Mouse (Mus musculus) kidney, embryonic 15.5 days (tissue): Measurements from ENCODE around the gene Tns3. TPM values are rescaled to one million over a fixed set of nuclear protein-coding genes. Genes with fewer than 3 reads are reported as not detected.

Experiments
- ATAC-seq: fragments of 200-750 bp; cut with Nextera tagmentation; replicated peaks from 2 replicates; pipeline ENCODE4 v1.8.0; 2017; ENCODE audit warnings: moderate TSS enrichment; ENCODE audit not compliant: low FRiP score
- H3K27ac ChIP-seq: fragments of 300-500 bp; sonication (generic); 2 replicates; pipeline ENCODE4 v1.5.1; 2015; ENCODE audit warnings: mild to moderate bottlenecking, inconsistent platforms
- H3K27me3 ChIP-seq: fragments of 300-500 bp; sonication (generic); 2 replicates; pipeline ENCODE4 v1.6.1; 2015; ENCODE audit warnings: inconsistent platforms
- H3K36me3 ChIP-seq: fragments of 300-500 bp; sonication (generic); 2 replicates; pipeline ENCODE4 v1.6.1; 2015; ENCODE audit warnings: inconsistent platforms
- H3K4me1 ChIP-seq: fragments of 300-500 bp; sonication (generic); 2 replicates; pipeline ENCODE4 v1.6.1; 2015; ENCODE audit warnings: inconsistent platforms
- H3K4me2 ChIP-seq: fragments of 300-500 bp; sonication (generic); 2 replicates; pipeline ENCODE4 v1.6.1; 2015; ENCODE audit warnings: moderate library complexity, mild to moderate bottlenecking, inconsistent platforms
- H3K4me3 ChIP-seq: fragments of 300-500 bp; sonication (generic); replicated peaks from 2 replicates; pipeline ENCODE4 v1.5.1; 2015; ENCODE audit warnings: mild to moderate bottlenecking, inconsistent platforms
- H3K9ac ChIP-seq: fragments of 300-500 bp; sonication (generic); 2 replicates; pipeline ENCODE4 v1.6.1; 2015; ENCODE audit warnings: mild to moderate bottlenecking, inconsistent platforms
- H3K9me3 ChIP-seq: fragments of 300-500 bp; sonication (generic); replicated peaks from 2 replicates; pipeline ENCODE4 v1.6.1; 2016; ENCODE audit warnings: inconsistent platforms
- WGBS: fragments of 180-500 bp; shearing (Covaris S2); methylation state at CpG from one replicate; pipeline ENCODE4 v1.1.7; 2015; ENCODE audit warnings: mixed read lengths; 5-methylcytosine and 5-hydroxymethylcytosine counted together
- polyA plus RNA-seq: library from polyadenylated mRNA; unstranded; fragments of >200 nt; fragmentation: Nextera tagmentation; extraction: Ambion mirVana; gene quantifications from 2 replicates; pipeline ENCODE4 v1.2.1, GENCODE M21; 2015

The Tns3 gene
- polyA plus RNA-seq, 1 experiment from 2014 or later = 27.7 TPM

GRCm38 (mm10) chr11:8583137-8583536 lies 81.2 kb downstream of the Tns3 start:
- no peak overlapping the region for H3K27ac ChIP-seq

GRCm38 (mm10) chr11:8582101-8582920 lies 82.0 kb downstream of the Tns3 start:
- WGBS = 81% methylated on average over 10 of the region's 10 CpGs
- H3K27ac ChIP-seq = no peak overlapping the region

More at GRCm38 (mm10) chr11:8583137-8583536, 81.2 kb downstream of the Tns3 start:
- WGBS = 83% methylated on average over 3 of the region's 3 CpGs
- Histone ChIP-seq H3K4me3 (no peak overlapping the region), H3K36me3 (peaks cover 16% of the 10 kb centered on the region), H3K4me1 (peaks cover 51% of the 10 kb centered on the region), H3K9ac (no peak overlapping the region), H3K4me2 (no peak overlapping the region), H3K27me3 (no peaks in the 10 kb centered on the region), H3K9me3 (no peaks in the 10 kb centered on the region)
- no peak for ATAC-seq

GRCm38 (mm10) chr11:8579789-8580188 lies 84.5 kb downstream of the Tns3 start:
- H3K4me3 ChIP-seq = no peak overlapping the region
- H3K9ac ChIP-seq = no peak overlapping the region
- peak overlapping the region; percentile 45 for H3K27ac ChIP-seq
- H3K4me2 ChIP-seq = no peak overlapping the region
- 50% methylated on average over 5 of the region's 5 CpGs for WGBS
- H3K36me3 ChIP-seq = peaks cover 35% of the 10 kb centered on the region
- peak; percentile 26; the same call in 1 of the 2 replicates for ATAC-seq
- no peaks in the 10 kb centered on the region for H3K9me3 ChIP-seq
- H3K27me3 ChIP-seq = no peaks in the 10 kb centered on the region
- H3K4me1 ChIP-seq = peaks cover 58% of the 10 kb centered on the region

More at GRCm38 (mm10) chr11:8582101-8582920, 82.0 kb downstream of the Tns3 start:
- Histone ChIP-seq H3K4me1 (peaks cover 46% of the 10 kb centered on the region), H3K9ac (no peak overlapping the region), H3K4me2 (no peak overlapping the region), H3K27me3 (no peaks in the 10 kb centered on the region), H3K4me3 (no peak overlapping the region), H3K9me3 (no peaks in the 10 kb centered on the region), H3K36me3 (peaks cover 18% of the 10 kb centered on the region)
- ATAC-seq = peak; percentile 23; the same call in 1 of the 2 replicates

- H3K27ac ChIP-seq = peak overlapping the region; percentile 68
- H3K4me1 ChIP-seq = peaks cover 57% of the 10 kb centered on the region
- no peaks in the 10 kb centered on the region for H3K9me3 ChIP-seq
- no peak overlapping the region for H3K4me2 ChIP-seq
- peak; percentile 76 for ATAC-seq
- peaks cover 30% of the 10 kb centered on the region for H3K36me3 ChIP-seq
- H3K4me3 ChIP-seq = no peak overlapping the region
- no peak overlapping the region for H3K9ac ChIP-seq
- WGBS = 67% methylated on average over 10 of the region's 10 CpGs
- no peaks in the 10 kb centered on the region for H3K27me3 ChIP-seq
Measured at GRCm38 (mm10) chr11:8575217-8576180, 88.8 kb downstream of the Tns3 start.

- WGBS = 83% methylated on average over 6 of the region's 6 CpGs
- no peaks in the 10 kb centered on the region for H3K27me3 ChIP-seq
- H3K4me3 ChIP-seq = no peak overlapping the region
- H3K36me3 ChIP-seq = peaks cover 30% of the 10 kb centered on the region
- no peak overlapping the region for H3K4me2 ChIP-seq
- H3K27ac ChIP-seq = peak overlapping the region; percentile 68; the same call in 1 of the 2 replicates
- peaks cover 57% of the 10 kb centered on the region for H3K4me1 ChIP-seq
- ATAC-seq = no peak
- no peaks in the 10 kb centered on the region for H3K9me3 ChIP-seq
- H3K9ac ChIP-seq = no peak overlapping the region
Measured at GRCm38 (mm10) chr11:8574562-8574961, 89.8 kb downstream of the Tns3 start.

GRCm38 (mm10) chr11:8572762-8573161 lies 91.6 kb downstream of the Tns3 start:
- Histone ChIP-seq H3K4me1 (peaks cover 65% of the 10 kb centered on the region), H3K4me3 (no peak overlapping the region), H3K27me3 (no peaks in the 10 kb centered on the region), H3K4me2 (no peak overlapping the region), H3K27ac (peak overlapping the region; percentile 48), H3K9me3 (no peaks in the 10 kb centered on the region), H3K36me3 (peaks cover 21% of the 10 kb centered on the region), H3K9ac (no peak overlapping the region)
- ATAC-seq = no peak
- 84% methylated on average over 7 of the region's 7 CpGs for WGBS

GRCm38 (mm10) chr11:8569232-8570028 lies 94.9 kb downstream of the Tns3 start:
- Histone ChIP-seq H3K36me3 (peaks cover 12% of the 10 kb centered on the region), H3K4me1 (peaks cover 40% of the 10 kb centered on the region), H3K27me3 (no peaks in the 10 kb centered on the region), H3K9me3 (no peaks in the 10 kb centered on the region), H3K4me2 (no peak overlapping the region; the same call in 1 of the 2 replicates), H3K9ac (no peak overlapping the region), H3K4me3 (no peak overlapping the region), H3K27ac (peak overlapping the region; percentile 85)
- peak; percentile 84 for ATAC-seq
- 24% methylated on average over 7 of the region's 7 CpGs for WGBS

- no peaks in the 10 kb centered on the region for H3K9me3 ChIP-seq
- no peaks in the 10 kb centered on the region for H3K27me3 ChIP-seq
- H3K4me1 ChIP-seq = peaks cover 40% of the 10 kb centered on the region
- no peak overlapping the region; the same call in 1 of the 2 replicates for H3K4me2 ChIP-seq
- ATAC-seq = 0 out of 2 replicates have a peak, but pooled peaks have one; percentile 3
- H3K9ac ChIP-seq = no peak overlapping the region
- H3K27ac ChIP-seq = peak overlapping the region; percentile 85
- WGBS = 73% methylated on average over 7 of the region's 7 CpGs
- H3K36me3 ChIP-seq = peaks cover 12% of the 10 kb centered on the region
- H3K4me3 ChIP-seq = no peak overlapping the region
Measured at GRCm38 (mm10) chr11:8568829-8569228, 95.5 kb downstream of the Tns3 start.

- Histone ChIP-seq H3K36me3 (peaks cover 12% of the 10 kb centered on the region), H3K4me3 (no peak overlapping the region), H3K4me1 (peaks cover 20% of the 10 kb centered on the region), H3K9me3 (no peaks in the 10 kb centered on the region), H3K4me2 (no peak overlapping the region), H3K9ac (no peak overlapping the region), H3K27ac (no peak overlapping the region), H3K27me3 (no peaks in the 10 kb centered on the region)
- 91% methylated on average over 3 of the region's 3 CpGs for WGBS
- no peak for ATAC-seq
Measured at GRCm38 (mm10) chr11:8566250-8566853, 98.0 kb downstream of the Tns3 start.

- 67% methylated on average over 12 of the region's 12 CpGs for WGBS
- no peak overlapping the region for H3K4me3 ChIP-seq
- H3K4me2 ChIP-seq = no peak overlapping the region
- no peaks in the 10 kb centered on the region for H3K36me3 ChIP-seq
- H3K27me3 ChIP-seq = no peaks in the 10 kb centered on the region
- no peak overlapping the region for H3K9ac ChIP-seq
- peak overlapping the region; percentile 84 for H3K27ac ChIP-seq
- H3K4me1 ChIP-seq = peaks cover 29% of the 10 kb centered on the region
- H3K9me3 ChIP-seq = no peaks in the 10 kb centered on the region
- ATAC-seq = no peak
Measured at GRCm38 (mm10) chr11:8558761-8559282, 105.5 kb downstream of the Tns3 start.

- H3K4me1 ChIP-seq = peaks cover 29% of the 10 kb centered on the region
- no peak overlapping the region for H3K4me3 ChIP-seq
- no peak overlapping the region for H3K9ac ChIP-seq
- ATAC-seq = peak; percentile 68
- no peak overlapping the region for H3K4me2 ChIP-seq
- H3K9me3 ChIP-seq = no peaks in the 10 kb centered on the region
- peak overlapping the region; percentile 84 for H3K27ac ChIP-seq
- no peaks in the 10 kb centered on the region for H3K36me3 ChIP-seq
- WGBS = 65% methylated on average over 9 of the region's 9 CpGs
- no peaks in the 10 kb centered on the region for H3K27me3 ChIP-seq
Measured at GRCm38 (mm10) chr11:8558258-8558657, 106.1 kb downstream of the Tns3 start.
